Mouse (Mus musculus) liver (tissue): ENCODE measurements around the gene Nap1l2.
A peak's percentile ranks its signal among the peaks of the same experiment; 100 is the strongest.
"Not testable (repeated sequence)": the region's sequence is repeated elsewhere in the genome, so short reads cannot be mapped to it uniquely, and the experiment has no call there.

Experiments used
- DNase-seq: peaks from one replicate; pipeline ENCODE4 v3.0.0-alpha.2; 2020; ENCODE audit warnings: mixed read lengths

The Nap1l2 gene

DNA sequence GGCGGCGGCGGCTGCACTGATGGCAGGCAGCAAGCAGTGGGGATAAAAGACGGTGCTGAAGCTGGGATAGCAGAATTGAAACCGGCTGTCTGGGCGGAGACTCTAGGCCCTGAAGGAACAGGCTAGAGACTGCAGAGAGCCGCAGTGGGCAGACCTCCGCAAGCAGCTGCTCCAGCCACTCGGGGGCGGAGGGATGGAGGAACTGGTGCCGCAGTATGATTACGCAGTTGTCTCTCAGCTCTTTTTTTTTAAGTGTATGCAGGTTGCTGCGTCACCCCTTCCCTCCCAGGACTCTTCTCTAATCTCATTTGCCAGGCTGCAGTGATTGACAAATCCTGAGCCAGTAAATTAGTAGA is at the start of gene Nap1l2:
Gene Nap1l2, minus strand, starts transcription at position 210 of the 356 bp plus-strand sequence.
- DNase-seq: peak; percentile 12

DNA sequence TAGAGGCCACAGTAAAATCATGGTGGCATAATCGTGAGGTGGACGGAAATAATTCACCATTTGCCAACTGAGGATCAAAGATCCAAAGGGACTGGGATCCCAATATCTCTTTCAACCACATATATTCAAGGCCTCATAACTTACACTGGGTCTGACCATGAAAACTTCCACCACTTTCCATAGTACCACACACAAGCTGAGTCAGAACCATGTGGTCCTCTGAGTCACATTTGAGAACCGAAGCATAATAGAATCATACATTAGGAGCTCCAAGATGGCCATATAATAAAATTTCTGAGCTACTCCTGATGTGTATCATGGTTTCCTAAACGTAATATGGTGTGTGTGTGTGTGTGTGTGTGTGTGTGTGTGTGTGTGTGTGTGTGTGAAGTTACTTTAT is 28.8 kb upstream of the Nap1l2 start:
- no peak for DNase-seq

DNA sequence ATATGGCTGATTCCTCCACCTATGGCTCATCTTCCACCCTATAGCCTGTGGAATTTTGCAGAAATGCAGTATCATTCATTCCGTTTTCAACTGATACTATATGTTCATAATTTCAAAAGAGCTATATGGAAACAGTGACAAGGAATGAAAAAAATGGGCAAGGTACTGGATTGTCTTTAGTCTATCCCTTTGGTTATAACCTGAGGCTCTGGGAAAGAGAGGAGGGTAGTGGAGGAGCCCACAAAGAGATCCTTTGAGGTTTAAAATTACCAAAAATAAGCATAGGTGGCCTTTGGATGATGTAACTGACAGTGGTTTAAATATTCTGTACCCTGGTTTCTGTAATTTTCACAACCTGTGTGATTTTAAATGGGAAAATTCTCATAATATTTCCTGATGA is 389 bp upstream of the Nap1l2 start:
- no peak for DNase-seq

- no peak for DNase-seq
Measured at GRCm38 (mm10) chrX:103185781-103186430, 534 bp downstream of the Nap1l2 start.

DNA sequence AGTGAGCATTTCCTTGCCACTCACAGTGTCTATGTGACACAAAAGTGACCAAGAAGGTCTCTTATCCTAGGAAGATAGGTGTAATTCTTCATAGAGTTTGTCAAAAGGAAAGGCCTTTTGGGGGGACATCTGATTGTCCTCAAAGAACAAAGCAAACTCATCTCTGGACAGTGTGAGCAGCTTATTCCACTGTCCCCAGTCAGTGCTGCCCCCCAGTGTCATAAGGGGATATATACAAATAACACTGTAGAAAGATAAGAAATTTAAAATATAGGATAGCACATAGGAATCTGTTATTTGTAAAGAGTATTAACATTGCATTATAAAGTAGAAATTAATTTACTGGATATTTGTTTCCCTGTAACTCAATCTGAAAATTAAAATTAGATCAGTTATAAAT is 2.9 kb downstream of the Nap1l2 start:
- DNase-seq: no peak

DNA sequence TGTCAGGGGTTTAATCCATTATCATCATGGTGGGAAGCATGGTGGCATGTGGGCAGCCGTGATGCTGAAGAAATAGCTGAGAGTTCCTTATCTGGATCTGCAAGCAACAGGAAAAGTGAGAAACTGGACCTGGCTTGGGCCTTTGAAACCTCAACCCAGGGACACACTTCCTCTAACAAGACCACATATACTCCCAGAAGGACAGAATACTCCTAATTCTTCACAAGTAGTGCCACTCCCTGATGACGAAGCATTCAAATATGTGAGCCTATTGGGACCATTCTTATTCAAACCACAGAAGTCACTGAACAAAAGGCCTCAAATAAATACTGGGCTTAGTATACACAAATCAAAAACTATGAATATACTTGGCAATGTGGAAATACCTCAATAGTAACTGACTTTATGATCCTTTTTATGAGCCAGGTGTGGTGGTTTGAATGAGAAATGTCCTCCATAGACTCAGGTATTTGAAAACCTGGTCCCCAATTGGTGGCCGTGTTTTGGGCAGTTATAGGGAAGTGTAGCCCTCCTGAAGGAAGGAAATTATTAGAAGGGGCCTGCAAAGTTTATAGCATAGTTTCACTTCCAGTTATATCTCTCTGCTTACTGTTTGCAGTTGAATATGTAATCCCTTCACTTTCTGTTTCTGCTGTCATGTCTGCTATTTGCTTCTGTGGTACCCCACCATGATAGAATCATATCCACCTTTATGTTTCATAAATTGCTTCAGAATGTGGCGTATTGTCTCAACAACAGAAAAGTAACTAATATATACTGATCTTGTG is 6.5 kb downstream of the Nap1l2 start:
- no peak for DNase-seq

DNA sequence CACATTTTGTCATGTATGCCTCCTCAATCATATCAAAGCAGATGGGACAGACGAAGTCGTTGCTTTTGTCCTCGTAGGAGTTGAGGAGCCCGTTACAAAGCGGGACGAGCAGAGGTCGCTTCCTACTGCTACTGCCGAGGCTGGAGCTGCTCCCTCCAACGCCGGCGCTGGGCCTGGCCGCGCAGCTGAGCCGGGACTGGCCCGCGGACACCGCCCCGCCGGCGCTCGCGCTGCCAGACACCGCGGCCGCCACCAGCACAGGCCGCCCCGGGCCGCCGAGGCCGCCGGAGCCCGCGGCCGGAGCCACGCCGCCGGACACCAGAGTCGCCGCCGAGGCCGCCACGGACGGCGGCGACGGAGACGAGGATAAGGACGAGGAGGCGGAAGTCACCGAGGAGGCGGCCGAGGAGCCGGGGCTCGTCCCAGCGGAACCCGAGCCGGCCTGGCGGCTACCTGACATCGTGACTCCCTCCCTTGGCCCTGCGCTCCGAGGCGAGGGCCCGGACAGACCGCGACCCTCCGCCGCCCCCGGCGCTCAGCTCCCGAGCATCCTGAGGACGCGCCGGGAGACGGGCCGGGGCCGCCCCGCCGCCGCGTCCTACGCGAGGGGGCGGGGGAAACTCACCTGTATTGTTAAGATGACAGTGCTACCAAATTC is 21.4 kb downstream of the Nap1l2 start:
- DNase-seq: not testable (repeated sequence)

- DNase-seq: no peak
Measured at GRCm38 (mm10) chrX:103156134-103156533, 30.3 kb downstream of the Nap1l2 start.

DNA sequence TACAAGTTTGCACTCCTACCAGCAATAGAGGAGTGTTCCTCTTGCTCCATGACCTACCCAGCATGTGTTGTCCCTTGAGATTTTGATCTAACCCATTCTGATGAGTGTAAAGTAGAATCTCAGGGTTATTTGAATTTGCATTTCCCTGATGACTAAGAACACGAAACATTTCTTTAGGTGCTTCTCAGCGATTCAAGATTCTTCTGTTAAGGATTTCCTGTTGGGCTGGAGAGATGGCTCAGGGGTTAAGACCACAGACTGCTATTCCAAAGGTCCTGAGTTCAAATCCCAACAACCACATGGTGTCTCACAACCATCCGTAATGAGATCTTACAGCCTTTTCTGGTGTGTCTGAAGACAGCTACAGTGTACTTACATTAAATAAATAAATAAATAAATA is 47.9 kb downstream of the Nap1l2 start:
- no peak for DNase-seq
